Mouse (Mus musculus) limb, embryonic 10.5 days (tissue): ENCODE data around the gene Skida1. TPM values are rescaled to one million over a fixed set of nuclear protein-coding genes. Genes with fewer than 3 reads are reported as not detected.

ENCODE experiments used
- DNase-seq: peaks from one replicate; pipeline ENCODE4 v3.0.0-alpha.2; 2017; ENCODE audit warnings: low spot score
- H3K27ac ChIP-seq: fragments of 300-500 bp; sonication (generic); 2 replicates; pipeline ENCODE4 v1.5.1; 2016; ENCODE audit warnings: mild to moderate bottlenecking
- H3K27me3 ChIP-seq: fragments of 300-500 bp; sonication (generic); 2 replicates; pipeline ENCODE4 v1.6.1; 2016; ENCODE audit warnings: low read depth, mild to moderate bottlenecking; ENCODE audit not compliant: poor library complexity, severe bottlenecking
- H3K36me3 ChIP-seq: fragments of 300-500 bp; sonication (generic); 2 replicates; pipeline ENCODE4 v1.6.1; 2016; ENCODE audit warnings: mild to moderate bottlenecking, moderate library complexity
- H3K4me1 ChIP-seq: fragments of 300-500 bp; sonication (generic); 2 replicates; pipeline ENCODE4 v1.6.1; 2016
- H3K4me3 ChIP-seq: fragments of 300-500 bp; sonication (generic); 2 replicates; pipeline ENCODE4 v1.5.1; 2016; ENCODE audit warnings: mild to moderate bottlenecking, moderate library complexity
- H3K9me3 ChIP-seq: fragments of 300-500 bp; sonication (generic); replicated peaks from 2 replicates; pipeline ENCODE4 v1.6.1; 2016; ENCODE audit warnings: mild to moderate bottlenecking
- WGBS: fragments of 180-500 bp; shearing (Covaris S2); methylation state at CpG from one replicate; pipeline ENCODE4 v1.1.7; 2016; 5-methylcytosine and 5-hydroxymethylcytosine counted together
- polyA plus RNA-seq: library from polyadenylated mRNA; unstranded; fragments of >200 nt; fragmentation: Nextera tagmentation; extraction: Ambion mirVana; gene quantifications from 2 replicates; pipeline ENCODE4 v1.2.1, GENCODE M21; 2016

Skida1 gene
- polyA plus RNA-seq, 1 experiment from 2014 or later, result 11.5 TPM

DNA sequence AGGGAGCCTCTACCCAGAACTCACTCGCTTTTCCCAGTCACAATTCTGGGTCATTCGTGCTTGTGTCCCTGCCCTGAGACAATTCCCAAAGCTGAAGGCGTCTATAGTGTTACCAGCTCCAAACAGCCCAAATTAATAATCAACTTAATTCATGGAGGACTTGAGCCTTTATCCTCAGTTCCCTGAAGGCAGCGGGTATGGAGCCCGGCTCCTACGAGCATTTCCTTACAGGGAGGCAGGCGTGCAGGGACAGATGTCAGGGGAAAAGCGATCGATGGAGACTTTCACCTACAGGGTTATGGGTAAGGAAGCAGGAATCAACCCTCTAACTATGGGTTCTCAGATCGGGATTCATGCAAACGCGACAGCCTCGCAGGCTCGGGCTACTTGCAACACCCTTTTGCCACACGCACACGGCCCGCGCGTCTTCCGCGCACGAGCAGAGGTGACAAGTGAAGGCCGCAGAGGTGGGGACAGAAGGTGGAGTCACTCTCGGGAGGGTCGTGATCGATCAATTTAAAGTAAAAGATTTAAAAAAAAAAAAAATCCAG, 17.5 kb downstream of the Skida1 start:
- no peaks in the 10 kb centered on the region for H3K36me3 ChIP-seq
- peak; percentile 75 for DNase-seq
- H3K9me3 ChIP-seq, result no peaks in the 10 kb centered on the region
- 1% methylated on average over 26 of the region's 26 CpGs for WGBS
- H3K27ac ChIP-seq, result peak overlapping the region; percentile 91
- H3K4me1 ChIP-seq, result peaks cover 78% of the 10 kb centered on the region
- no peaks in the 10 kb centered on the region for H3K27me3 ChIP-seq
- H3K4me3 ChIP-seq, result peak overlapping the region; percentile 53

DNA sequence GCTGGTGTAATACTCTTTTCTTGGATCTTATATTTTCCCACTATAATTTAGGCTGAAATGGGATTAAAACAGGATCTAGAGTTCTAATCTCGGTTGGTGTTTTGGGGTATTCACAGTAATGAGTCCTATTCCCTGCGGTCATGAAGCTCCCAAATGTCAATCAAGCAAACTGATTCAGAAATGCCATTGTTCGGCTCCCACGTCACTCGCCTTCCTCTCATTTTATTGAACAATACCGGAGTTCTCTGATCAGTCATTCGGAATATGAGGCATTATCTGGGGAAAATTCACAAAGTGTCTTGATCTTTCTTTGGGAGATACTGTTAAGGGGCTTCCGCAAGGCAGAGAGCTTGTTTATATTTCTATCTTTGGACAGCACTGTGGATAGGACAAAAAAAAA, 18.3 kb downstream of the Skida1 start:
- H3K4me3 ChIP-seq, result 0 out of 2 replicates have a peak overlapping the region, but pooled peaks have one; percentile 53
- H3K4me1 ChIP-seq, result peaks cover 86% of the 10 kb centered on the region
- no peak for DNase-seq
- H3K27ac ChIP-seq, result peak overlapping the region; percentile 91; the same call in 1 of the 2 replicates
- H3K36me3 ChIP-seq, result no peaks in the 10 kb centered on the region
- H3K27me3 ChIP-seq, result no peaks in the 10 kb centered on the region; the same call in 1 of the 2 replicates
- no peaks in the 10 kb centered on the region for H3K9me3 ChIP-seq
- 46% methylated on average over 8 of the region's 8 CpGs for WGBS

DNA sequence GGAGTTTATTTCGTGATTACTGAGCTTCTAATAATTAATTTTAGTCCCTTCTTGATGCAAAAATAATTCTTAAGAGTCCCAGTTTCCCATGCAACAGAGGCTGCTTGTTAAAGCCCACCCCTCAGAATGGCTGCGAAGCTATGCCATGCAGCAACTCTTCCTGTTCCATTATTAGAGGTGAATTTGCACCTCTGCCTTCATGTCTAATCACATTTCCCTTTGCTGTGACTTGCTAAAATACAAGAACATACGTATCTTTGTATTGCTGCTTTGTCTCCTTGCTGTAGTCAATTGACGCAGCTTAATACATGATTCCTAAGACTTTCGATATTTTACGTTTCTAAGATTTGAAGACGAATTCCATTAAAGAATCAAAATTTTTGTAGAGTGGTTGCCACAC, 19.2 kb downstream of the Skida1 start:
- Histone ChIP-seq H3K4me3 (no peak overlapping the region; the same call in 1 of the 2 replicates), H3K9me3 (no peaks in the 10 kb centered on the region), H3K27me3 (no peaks in the 10 kb centered on the region; the same call in 1 of the 2 replicates), H3K27ac (peak overlapping the region; percentile 98), H3K36me3 (no peaks in the 10 kb centered on the region), H3K4me1 (peaks cover 85% of the 10 kb centered on the region)
- WGBS, result 76% methylated on average over 7 of the region's 7 CpGs
- DNase-seq, result no peak

DNA sequence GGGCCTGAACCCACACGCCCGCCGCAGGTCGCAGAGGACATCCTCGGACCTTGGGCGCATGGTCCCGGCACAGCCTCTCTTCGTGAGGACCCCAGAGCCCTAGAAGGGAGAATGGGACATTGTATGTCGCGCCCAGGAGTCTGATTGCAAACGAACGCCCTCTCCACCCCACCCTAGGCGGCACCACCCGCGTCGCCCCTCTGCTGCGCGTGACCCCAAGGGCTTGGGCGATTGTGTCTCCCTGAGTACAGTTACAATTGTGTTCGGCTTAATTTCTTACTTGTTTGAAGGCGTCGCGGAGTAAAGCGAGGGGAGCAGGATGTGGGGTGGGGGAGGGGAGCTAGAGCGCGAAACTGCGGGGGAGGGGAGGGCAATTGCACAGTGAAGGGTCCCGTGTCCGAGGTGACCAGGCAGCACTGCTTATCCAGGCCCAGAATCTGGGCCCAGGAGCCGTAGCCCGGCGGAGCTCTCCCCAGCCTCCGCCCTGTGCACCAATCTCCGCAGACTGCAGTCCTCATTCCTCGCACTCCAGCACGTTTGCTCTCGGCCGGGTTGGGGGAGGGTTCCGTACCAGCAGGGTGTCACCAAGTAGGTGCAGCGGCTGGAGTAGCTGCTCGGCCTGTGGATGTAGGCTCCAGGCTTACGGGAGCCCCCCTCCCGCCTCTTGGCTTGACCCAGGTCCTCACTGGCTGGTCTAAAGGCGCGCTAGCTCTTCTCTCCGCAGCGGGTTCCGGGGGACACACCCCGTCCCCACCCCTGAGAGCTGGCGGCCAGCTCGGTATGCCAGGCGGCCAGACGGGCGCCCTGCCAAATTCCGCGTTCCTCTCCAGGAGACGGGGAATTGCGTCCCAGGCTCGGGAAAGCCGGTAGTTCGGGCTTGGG, 20.5 kb downstream of the Skida1 start:
- no peaks in the 10 kb centered on the region for H3K36me3 ChIP-seq
- WGBS, result under 1% methylated on average over 61 of the region's 61 CpGs
- H3K27ac ChIP-seq, result peak overlapping the region; percentile 98
- no peaks in the 10 kb centered on the region; the same call in 1 of the 2 replicates for H3K27me3 ChIP-seq
- H3K4me3 ChIP-seq, result peak overlapping the region; percentile 78
- peaks cover 73% of the 10 kb centered on the region for H3K4me1 ChIP-seq
- peak; percentile 85 for DNase-seq
- H3K9me3 ChIP-seq, result no peaks in the 10 kb centered on the region

DNA sequence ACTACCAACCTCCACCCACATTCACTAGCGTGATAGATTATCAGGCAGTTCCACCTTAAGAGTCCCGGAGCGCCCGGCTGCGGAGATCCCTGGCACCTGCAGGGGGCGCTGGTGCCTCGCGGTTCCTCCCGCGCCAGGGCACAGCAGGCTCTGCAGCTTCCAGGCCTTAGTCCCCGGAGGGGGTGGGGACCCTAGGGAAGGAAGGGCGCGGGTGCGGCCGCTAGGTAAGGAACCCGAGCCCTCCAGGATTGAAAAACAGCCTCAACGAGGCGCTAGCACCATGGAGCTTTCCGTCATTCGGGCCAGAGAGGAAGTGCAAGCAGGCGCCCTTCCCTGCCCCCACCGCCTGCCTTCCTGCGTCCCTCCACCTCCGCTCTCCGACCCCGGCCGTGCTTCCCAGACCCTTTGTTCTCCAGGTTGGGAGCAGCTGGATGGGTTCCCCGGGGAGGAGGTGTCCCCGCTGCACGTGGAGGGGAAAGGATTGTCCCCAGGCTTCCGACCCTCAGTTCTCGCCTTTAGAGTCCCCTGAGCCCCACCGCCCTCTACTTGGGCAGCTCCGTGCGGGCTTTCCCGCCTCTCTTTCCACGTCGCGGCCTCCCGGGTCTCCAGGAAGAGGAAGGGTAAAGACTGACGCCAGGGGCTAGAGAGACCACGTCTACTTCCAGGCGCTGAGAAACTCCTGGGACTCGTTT, 21.3 kb downstream of the Skida1 start:
- 1% methylated on average over 44 of the region's 44 CpGs for WGBS
- peaks cover 65% of the 10 kb centered on the region for H3K4me1 ChIP-seq
- H3K27me3 ChIP-seq, result no peaks in the 10 kb centered on the region; the same call in 1 of the 2 replicates
- H3K9me3 ChIP-seq, result no peaks in the 10 kb centered on the region
- peak overlapping the region; percentile 98 for H3K27ac ChIP-seq
- peak overlapping the region; percentile 78 for H3K4me3 ChIP-seq
- DNase-seq, result peak; percentile 97
- no peaks in the 10 kb centered on the region for H3K36me3 ChIP-seq

DNA sequence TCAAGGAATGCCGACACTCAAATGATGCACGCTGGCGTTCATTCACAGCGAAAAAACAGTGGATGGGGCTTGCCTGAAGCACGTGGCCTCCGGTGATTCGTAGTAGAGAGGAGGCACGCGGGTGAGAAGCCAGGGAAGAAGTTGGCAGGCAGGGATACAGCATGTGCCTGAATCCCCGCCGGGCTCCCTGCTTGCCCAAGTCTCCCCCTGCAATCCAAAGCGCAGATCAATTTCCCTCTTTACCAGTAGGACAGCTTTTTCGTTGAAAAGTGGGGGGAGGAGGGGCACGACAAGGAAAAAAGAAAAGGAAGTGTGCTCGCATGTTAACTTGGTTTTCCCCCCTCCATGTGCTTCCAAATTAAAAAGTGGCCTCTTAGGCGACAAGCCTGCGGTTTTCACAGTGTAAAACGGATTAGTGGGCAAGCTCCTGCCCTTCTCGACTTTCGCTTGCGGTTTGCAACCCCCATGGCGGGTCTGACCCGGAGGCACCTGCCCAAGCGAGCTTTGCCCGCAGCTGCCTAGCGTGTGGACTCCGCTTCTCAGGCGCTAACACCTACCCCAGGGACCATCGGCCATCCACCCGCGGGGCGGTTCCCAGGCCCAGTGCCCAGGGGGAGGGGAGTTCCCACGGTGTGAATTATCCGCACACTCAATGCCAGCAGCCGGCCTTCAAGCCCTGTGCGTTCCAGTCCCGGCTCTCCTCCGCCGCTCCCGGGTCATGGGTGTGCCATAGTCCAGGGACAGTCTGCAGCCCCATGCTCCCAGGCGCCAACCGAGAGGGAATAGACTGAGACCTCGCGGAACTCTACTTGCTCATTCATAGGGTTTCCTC, 22.5 kb downstream of the Skida1 start:
- peak; percentile 72 for DNase-seq
- WGBS, result under 1% methylated on average over 44 of the region's 44 CpGs
- H3K4me3 ChIP-seq, result peak overlapping the region; percentile 78
- H3K9me3 ChIP-seq, result no peaks in the 10 kb centered on the region
- H3K4me1 ChIP-seq, result peaks cover 52% of the 10 kb centered on the region
- peak overlapping the region; percentile 98 for H3K27ac ChIP-seq
- H3K27me3 ChIP-seq, result no peaks in the 10 kb centered on the region; the same call in 1 of the 2 replicates
- no peaks in the 10 kb centered on the region for H3K36me3 ChIP-seq

DNA sequence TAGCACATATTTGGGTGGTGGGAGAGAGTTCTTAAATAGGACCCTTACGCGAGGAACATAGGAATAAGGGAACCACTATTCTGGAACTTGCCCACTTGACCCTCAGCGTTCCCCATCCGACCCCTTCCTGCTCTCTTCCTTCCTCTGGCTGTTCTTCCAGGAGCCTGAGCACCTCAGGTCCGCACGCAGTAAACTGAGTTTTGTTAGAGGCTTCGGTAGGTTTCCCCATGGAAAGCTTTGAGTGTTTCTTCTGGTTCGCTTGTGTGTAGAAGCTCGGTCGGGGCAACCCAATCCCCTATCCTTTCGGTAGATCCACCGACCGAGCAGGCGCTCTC, 23.1 kb downstream of the Skida1 start:
- no peak for DNase-seq
- Histone ChIP-seq H3K27me3 (no peaks in the 10 kb centered on the region; the same call in 1 of the 2 replicates), H3K9me3 (no peaks in the 10 kb centered on the region)

DNA sequence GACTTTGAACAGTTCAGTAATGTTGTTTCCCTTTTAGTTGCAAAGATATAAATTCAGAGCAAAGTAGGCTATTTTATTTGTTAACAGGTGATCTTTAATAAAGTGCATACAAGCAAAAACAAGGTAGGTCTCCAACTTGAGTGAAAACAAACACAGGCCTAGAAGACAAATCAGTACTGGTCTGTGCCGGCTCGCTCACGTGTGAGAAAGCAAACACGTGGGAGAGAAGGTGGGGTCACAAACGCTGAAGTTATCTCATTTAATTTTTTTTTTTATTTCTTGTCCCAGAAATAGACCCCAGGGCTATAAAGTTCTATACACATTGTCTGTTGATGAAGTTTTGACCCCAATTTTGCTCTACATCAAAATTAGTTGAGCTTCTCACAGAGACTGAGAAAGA, 23.7 kb downstream of the Skida1 start:
- DNase-seq, result no peak
- peak overlapping the region; percentile 78; the same call in 1 of the 2 replicates for H3K4me3 ChIP-seq

More for the DNA sequence above, 23.1 kb downstream of the Skida1 start:
- peaks cover 46% of the 10 kb centered on the region for H3K4me1 ChIP-seq
- H3K36me3 ChIP-seq, result no peaks in the 10 kb centered on the region
- 5% methylated on average over 14 of the region's 14 CpGs for WGBS
- H3K4me3 ChIP-seq, result peak overlapping the region; percentile 78
- H3K27ac ChIP-seq, result peak overlapping the region; percentile 98

DNA sequence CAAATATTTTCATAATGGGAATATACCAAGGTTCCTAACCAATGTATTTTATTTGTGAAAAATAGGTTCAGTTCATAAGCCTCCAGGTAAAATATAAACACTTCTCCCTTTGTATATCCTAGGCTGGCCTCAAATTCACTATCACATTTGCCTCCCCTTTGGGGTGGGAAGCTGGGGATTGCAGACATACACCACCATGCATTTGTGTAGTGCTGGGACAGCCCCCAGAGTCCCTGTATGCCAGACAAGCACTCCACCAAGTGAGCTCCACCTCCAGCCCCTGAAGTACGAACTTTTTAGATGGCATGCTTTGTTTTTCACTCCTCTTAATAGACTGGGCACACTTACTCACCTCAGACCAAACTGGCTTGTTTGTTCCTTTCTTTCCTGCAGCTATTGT, 26.0 kb downstream of the Skida1 start:
- Histone ChIP-seq H3K4me3 (no peak overlapping the region), H3K36me3 (no peaks in the 10 kb centered on the region), H3K4me1 (peaks cover 25% of the 10 kb centered on the region), H3K9me3 (no peaks in the 10 kb centered on the region), H3K27me3 (no peaks in the 10 kb centered on the region; the same call in 1 of the 2 replicates), H3K27ac (no peak overlapping the region)
- no peak for DNase-seq
- 57% methylated on average over 1 of the region's 1 CpGs for WGBS

More for the DNA sequence above, 23.7 kb downstream of the Skida1 start:
- Histone ChIP-seq H3K36me3 (no peaks in the 10 kb centered on the region), H3K4me1 (peaks cover 40% of the 10 kb centered on the region), H3K27ac (no peak overlapping the region), H3K9me3 (no peaks in the 10 kb centered on the region), H3K27me3 (no peaks in the 10 kb centered on the region; the same call in 1 of the 2 replicates)
- WGBS, result 67% methylated on average over 5 of the region's 5 CpGs

DNA sequence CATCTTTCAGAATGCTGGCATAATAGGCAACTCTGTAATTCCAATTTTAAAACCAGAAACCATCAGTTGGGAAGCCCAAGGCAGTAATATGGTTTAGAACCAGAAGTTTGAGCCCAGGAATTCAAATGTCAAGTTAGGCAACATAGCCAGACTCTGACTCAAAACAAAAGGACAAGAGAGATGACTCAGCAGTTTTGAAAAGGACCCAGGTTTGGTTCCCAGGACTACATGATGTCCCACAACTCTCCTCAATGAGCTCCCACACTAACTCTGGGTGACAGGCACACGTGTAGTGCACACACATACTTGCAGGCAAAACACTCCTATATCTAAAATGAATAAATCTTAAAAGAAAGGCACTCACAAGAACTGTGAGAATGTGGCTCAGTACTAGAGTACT, 29.7 kb downstream of the Skida1 start:
- no peak overlapping the region for H3K4me3 ChIP-seq
- H3K4me1 ChIP-seq, result no peaks in the 10 kb centered on the region
- WGBS, result 79% methylated on average over 1 of the region's 1 CpGs
- H3K27ac ChIP-seq, result no peak overlapping the region
- no peaks in the 10 kb centered on the region for H3K9me3 ChIP-seq
- no peaks in the 10 kb centered on the region for H3K36me3 ChIP-seq
- no peak for DNase-seq
- H3K27me3 ChIP-seq, result no peaks in the 10 kb centered on the region

DNA sequence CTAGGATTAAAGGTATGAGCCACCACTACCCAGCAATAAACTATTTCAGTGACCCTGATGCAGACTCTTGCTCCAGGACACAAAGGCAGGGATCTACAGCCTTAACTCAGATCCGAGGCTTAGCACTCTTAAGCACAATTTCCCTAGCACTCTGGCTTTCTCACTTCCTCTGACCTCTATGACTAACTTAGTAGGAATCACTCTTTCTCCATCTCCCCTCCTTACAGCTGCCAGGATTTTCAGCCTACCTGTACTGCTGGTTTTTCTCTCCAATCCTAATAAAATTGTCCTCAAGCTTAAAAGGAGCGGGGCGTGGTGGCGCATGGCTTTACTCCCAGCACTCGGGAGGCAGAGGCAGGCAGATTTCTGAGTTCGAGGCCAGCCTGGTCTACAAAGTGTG, 31.5 kb downstream of the Skida1 start:
- H3K9me3 ChIP-seq, result no peaks in the 10 kb centered on the region
- no peak for DNase-seq
- H3K4me1 ChIP-seq, result no peaks in the 10 kb centered on the region
- H3K27me3 ChIP-seq, result no peaks in the 10 kb centered on the region
- no peaks in the 10 kb centered on the region for H3K36me3 ChIP-seq
- no peak overlapping the region for H3K4me3 ChIP-seq
- WGBS, result 88% methylated on average over 6 of the region's 6 CpGs
- H3K27ac ChIP-seq, result no peak overlapping the region

DNA sequence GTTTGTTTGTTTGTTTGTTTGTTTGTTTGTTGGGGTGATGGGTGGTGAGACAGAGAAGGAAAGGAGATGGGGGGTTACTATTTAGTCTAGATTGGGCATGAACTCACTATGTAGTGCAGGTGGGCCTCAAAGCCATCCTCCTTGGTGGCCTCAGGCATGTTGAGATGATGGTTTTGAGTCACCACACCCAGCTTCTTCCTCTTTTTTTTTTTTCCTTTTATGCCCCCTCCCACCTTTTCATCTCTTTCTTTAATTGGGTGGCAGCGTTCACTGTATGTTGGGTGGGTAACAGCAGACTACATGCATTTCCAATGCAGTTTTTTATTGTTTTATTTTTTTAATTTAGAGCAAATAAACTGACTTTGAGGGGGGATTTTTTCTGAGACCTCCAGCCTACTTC, 32.2 kb downstream of the Skida1 start:
- H3K9me3 ChIP-seq, result no peaks in the 10 kb centered on the region
- 96% methylated on average over 1 of the region's 1 CpGs for WGBS
- no peak overlapping the region for H3K4me3 ChIP-seq
- DNase-seq, result no peak
- H3K36me3 ChIP-seq, result no peaks in the 10 kb centered on the region
- H3K4me1 ChIP-seq, result no peaks in the 10 kb centered on the region
- no peak overlapping the region for H3K27ac ChIP-seq
- H3K27me3 ChIP-seq, result no peaks in the 10 kb centered on the region
